Mouse (Mus musculus): Measurements from ENCODE around the gene Fam107b. TPM values are rescaled to one million over a fixed set of nuclear protein-coding genes. Genes with fewer than 3 reads are reported as not detected.

Fam107b gene
- polyA plus RNA-seq, 1 experiment = 84.5 TPM

DNA sequence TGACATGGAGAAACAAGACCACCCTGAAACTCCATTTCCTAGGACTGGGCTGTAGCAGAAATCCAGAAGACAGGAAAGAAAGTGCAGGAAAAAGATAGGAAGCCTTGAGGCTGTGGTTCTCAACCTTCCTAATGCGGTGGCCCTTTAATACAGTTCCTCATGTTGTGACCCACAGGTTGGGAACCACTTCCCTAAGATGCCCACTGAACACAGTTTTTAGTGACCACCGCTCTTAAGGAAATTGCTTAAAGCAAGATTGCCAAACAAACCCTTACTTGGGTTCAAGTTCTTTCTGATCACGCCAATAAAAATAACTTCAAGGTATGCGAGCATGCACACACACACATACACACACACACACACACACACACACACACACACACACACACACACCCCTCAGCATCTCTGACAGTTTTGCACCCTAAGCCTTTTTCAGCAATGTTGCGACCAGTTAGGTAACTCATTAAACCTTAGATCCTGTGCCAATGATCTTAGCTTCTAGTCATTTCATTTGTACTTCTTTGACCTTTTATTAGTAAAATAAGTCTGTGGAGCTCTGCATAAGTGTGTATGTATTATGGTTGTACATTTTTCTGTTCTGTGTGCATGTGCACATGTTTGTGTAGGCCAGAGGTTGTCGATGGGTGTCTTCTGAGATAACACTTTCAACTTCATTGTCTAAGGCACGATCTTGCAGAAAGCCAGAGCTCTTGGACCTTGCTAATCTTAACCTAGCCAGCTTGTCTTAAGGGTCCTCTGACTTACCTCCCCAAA is 53.1 kb downstream of the Fam107b start:
- TF ChIP-seq POLR2A (IDR thresholded peaks at IDR 0.05; ENCODE audit: insufficient read depth, low read depth, low read length) (no peak), CTCF (IDR thresholded peaks at IDR 0.05; ENCODE audit: insufficient read depth, low read depth, low read length) (no peak)
- no peak overlapping the region for H3K4me3 ChIP-seq (ENCODE audit: insufficient read depth, low read depth, low read length)
- WGBS = 95% methylated on average over 7 of the region's 7 CpGs
- no peak overlapping the region for H3K27ac ChIP-seq (ENCODE audit: insufficient read depth, low read depth, low read length)
- no peaks in the 10 kb centered on the region for H3K4me1 ChIP-seq (ENCODE audit: control insufficient read depth, insufficient read depth, low read length)

DNA sequence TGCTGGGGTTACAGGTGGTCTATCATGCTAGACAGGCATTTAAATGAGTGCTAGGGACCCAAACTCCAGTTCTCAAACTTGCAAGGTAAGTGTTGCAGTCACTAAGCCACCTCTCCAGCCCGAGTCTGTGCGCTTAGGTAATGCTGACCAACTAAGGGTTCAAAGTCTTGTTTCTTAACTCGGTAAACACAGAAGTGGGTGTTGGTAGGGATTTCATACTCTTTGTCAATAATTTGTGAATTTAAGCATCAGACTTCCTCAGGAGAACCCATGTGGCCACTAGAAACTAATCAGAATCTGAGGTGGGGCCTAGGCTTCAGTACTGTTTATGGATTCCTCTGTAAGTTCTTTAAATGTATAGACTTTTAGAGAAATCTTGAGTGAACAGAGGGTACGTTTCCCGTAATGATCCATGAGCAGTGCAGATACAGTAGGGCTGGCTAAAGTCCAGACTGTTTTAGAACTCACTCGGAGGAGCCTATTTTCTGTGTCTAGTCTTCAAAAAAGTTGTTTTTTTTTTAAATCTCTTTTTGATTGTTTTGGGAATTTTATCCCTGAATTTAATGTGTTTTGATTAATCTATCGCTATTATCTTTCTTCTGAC is 53.8 kb downstream of the Fam107b start:
- H3K4me3 ChIP-seq (ENCODE audit: insufficient read depth, low read depth, low read length) = no peak overlapping the region
- no peaks in the 10 kb centered on the region for H3K4me1 ChIP-seq (ENCODE audit: control insufficient read depth, insufficient read depth, low read length)
- no peak overlapping the region for H3K27ac ChIP-seq (ENCODE audit: insufficient read depth, low read depth, low read length)
- whole genome bisulfite sequencing = 94% methylated on average over 7 of the region's 7 CpGs
- no peak for TF ChIP-seq POLR2A (IDR thresholded peaks at IDR 0.05; ENCODE audit: insufficient read depth, low read depth, low read length)
- no peak for TF ChIP-seq CTCF (IDR thresholded peaks at IDR 0.05; ENCODE audit: insufficient read depth, low read depth, low read length)

DNA sequence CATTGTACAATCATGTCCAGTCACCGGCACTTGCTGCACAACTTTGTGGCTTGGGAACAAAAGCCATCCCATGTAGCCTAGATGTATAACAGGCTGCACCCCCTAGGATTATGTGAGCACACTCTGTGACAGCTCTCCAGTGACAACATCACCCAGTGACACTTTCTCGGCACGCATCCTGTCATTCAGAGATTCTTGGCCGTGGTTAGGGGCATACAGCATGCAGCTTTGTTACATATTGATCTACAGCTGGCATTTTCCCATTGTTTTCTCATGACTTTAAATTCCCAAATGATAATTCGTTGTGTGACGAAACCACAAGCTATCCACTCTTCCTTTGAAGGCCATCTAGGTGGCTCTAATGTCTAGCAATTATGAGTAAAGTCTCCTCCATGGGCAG is 58.8 kb downstream of the Fam107b start:
- 85% methylated on average over 6 of the region's 6 CpGs for WGBS
- Histone ChIP-seq H3K4me1 (ENCODE audit: control insufficient read depth, insufficient read depth, low read length) (no peaks in the 10 kb centered on the region), H3K4me3 (ENCODE audit: insufficient read depth, low read depth, low read length) (no peak overlapping the region), H3K27ac (ENCODE audit: insufficient read depth, low read depth, low read length) (no peak overlapping the region)
- TF ChIP-seq CTCF (IDR thresholded peaks at IDR 0.05; ENCODE audit: insufficient read depth, low read depth, low read length) (no peak), POLR2A (IDR thresholded peaks at IDR 0.05; ENCODE audit: insufficient read depth, low read depth, low read length) (no peak)

DNA sequence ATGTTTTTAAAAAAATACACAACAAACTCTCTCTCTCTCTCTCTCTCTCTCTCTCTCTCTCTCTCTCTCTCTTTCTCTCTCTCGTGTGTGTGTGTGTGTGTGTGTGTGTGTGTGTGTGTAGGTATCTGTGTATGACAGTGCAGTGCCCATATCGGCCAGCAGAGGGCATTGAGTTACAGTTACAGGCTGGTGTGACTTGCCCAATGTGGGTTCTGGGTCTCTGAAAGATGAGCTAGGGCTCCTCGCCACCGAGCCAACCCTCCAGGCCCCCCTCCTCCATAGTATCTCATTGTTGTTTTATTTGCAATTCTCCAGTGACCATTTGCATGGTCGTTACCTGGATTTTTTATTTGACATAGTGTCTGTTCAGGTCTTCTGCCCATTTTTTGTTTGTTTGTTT is 59.5 kb downstream of the Fam107b start:
- no peak overlapping the region for H3K4me3 ChIP-seq (ENCODE audit: insufficient read depth, low read depth, low read length)
- H3K4me1 ChIP-seq (ENCODE audit: control insufficient read depth, insufficient read depth, low read length) = no peaks in the 10 kb centered on the region
- WGBS = 91% methylated on average over 5 of the region's 5 CpGs
- no peak overlapping the region for H3K27ac ChIP-seq (ENCODE audit: insufficient read depth, low read depth, low read length)
- TF ChIP-seq CTCF (IDR thresholded peaks at IDR 0.05; ENCODE audit: insufficient read depth, low read depth, low read length) = no peak
- no peak for TF ChIP-seq POLR2A (IDR thresholded peaks at IDR 0.05; ENCODE audit: insufficient read depth, low read depth, low read length)

DNA sequence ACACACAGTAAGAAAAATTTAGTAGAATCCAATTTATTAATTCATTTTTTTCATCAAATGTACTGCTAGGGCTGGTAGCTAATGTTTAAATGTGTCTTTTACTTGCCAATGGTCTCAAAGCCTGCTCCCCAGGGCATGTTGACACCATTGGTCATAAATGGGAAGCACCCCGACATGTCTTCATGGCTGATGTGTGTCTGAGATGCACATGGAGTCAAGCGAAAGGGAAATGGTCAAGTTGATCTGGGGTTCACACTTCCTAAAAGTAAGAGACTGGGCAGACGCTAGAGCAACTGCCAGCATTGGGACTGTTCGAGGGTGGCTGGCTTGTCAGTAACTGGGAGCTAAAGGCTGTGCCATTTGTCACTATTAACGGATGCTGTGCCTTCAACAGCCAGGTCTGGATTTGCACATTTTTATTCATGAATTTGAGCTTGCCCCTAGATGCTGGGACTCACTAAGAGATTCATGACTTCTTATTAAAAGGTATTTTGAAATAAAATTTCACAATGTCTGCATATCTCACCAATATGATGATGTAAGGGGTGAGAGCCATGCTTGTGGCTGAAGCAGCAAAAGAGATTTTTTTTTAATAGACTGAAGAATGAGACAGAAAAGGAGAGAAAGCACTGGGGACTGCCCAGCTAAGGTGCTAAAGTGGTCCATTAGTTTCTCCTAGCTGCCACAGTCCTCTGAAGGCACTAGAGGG is 60.6 kb downstream of the Fam107b start:
- H3K4me1 ChIP-seq (ENCODE audit: control insufficient read depth, insufficient read depth, low read length) = no peaks in the 10 kb centered on the region
- TF ChIP-seq POLR2A (IDR thresholded peaks at IDR 0.05; ENCODE audit: insufficient read depth, low read depth, low read length) = no peak
- no peak for TF ChIP-seq CTCF (IDR thresholded peaks at IDR 0.05; ENCODE audit: insufficient read depth, low read depth, low read length)
- 87% methylated on average over 5 of the region's 5 CpGs for WGBS
- H3K4me3 ChIP-seq (ENCODE audit: insufficient read depth, low read depth, low read length) = no peak overlapping the region
- no peak overlapping the region for H3K27ac ChIP-seq (ENCODE audit: insufficient read depth, low read depth, low read length)

DNA sequence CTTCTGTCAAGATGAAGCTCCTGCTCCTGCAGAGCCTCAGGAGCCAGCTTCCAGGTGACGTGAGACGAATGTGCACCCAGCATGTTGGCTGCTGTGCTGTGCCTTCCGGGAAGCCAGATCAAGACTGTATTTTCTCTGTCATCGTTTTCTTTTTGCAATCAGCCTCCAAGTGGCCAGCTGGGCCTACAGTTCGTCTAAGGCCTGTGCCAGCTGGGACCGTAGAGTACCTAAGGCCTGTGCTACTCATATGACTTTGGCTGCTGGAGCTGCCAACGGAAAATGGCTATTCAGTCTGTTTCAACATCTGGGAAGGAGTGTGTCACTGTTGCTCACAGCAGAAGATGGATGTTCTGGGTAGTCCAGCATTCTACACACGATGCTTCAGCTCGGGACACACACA is 62.8 kb downstream of the Fam107b start:
- TF ChIP-seq CTCF (IDR thresholded peaks at IDR 0.05; ENCODE audit: insufficient read depth, low read depth, low read length) (no peak), POLR2A (IDR thresholded peaks at IDR 0.05; ENCODE audit: insufficient read depth, low read depth, low read length) (no peak)
- Histone ChIP-seq H3K27ac (ENCODE audit: insufficient read depth, low read depth, low read length) (no peak overlapping the region), H3K4me3 (ENCODE audit: insufficient read depth, low read depth, low read length) (no peak overlapping the region), H3K4me1 (ENCODE audit: control insufficient read depth, insufficient read depth, low read length) (no peaks in the 10 kb centered on the region)
- WGBS = 80% methylated on average over 9 of the region's 9 CpGs

DNA sequence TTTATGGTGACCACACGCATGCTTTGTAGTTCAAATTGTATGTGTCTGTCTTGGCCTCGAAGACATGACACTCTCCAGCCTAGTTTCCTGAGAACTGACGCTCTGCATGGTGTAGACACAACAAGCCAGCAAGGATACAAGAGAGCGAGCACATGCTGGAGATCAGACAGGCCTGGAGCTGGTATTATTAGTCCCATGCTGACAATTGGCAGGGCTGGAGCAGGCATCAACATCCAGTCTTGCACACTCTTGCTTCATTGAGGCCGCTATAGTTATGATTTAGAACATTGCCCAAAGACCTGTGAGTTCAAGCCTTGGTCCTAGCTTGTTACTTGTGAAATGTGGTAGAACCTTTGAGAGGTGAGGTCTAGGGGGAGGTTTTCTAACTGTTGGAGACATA is 66.5 kb downstream of the Fam107b start:
- TF ChIP-seq POLR2A (IDR thresholded peaks at IDR 0.05; ENCODE audit: insufficient read depth, low read depth, low read length) (no peak), CTCF (IDR thresholded peaks at IDR 0.05; ENCODE audit: insufficient read depth, low read depth, low read length) (no peak)
- H3K4me1 ChIP-seq (ENCODE audit: control insufficient read depth, insufficient read depth, low read length) = no peaks in the 10 kb centered on the region
- no peak overlapping the region for H3K4me3 ChIP-seq (ENCODE audit: insufficient read depth, low read depth, low read length)
- no peak overlapping the region for H3K27ac ChIP-seq (ENCODE audit: insufficient read depth, low read depth, low read length)
- 88% methylated on average over 5 of the region's 5 CpGs for WGBS

DNA sequence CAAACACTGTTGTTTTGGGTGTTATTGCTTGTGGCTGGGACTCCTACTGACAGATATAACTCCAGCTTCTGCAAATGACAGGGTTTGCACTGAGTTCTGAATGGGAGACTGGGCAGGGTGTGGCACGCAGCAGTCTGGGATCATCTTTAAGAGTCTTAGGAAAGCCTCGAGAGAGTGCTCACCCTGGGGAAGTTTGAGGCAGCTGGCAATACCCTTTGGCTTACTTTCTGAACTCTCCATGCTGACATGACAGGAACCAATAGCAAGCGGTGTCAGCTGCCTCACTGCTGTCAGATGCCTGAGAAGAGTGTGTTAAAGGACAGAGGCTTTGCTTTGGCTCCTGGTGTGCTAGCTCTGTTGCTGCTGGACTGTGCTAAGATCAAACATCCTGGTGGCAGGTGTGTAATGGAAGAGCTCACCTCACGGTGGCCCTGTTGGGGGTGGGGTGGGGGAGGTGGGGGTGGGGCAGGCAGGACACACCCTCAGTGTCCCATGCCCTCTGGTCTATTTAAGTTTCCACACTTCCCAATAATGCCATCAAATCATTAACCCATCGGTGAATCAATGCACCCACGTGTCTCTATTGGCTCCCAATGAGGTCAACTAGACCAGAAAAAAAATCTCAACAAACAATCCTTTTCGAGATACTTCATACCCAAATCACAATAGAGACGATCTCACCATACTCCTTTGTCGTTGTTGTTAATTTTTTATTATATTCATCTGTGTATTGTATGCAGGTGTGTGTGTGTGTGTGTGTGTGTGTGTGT is 70.9 kb downstream of the Fam107b start:
- no peak overlapping the region for H3K4me3 ChIP-seq (ENCODE audit: insufficient read depth, low read depth, low read length)
- no peak for TF ChIP-seq POLR2A (IDR thresholded peaks at IDR 0.05; ENCODE audit: insufficient read depth, low read depth, low read length)
- no peak for TF ChIP-seq CTCF (IDR thresholded peaks at IDR 0.05; ENCODE audit: insufficient read depth, low read depth, low read length)
- WGBS = 78% methylated on average over 9 of the region's 9 CpGs
- no peaks in the 10 kb centered on the region for H3K4me1 ChIP-seq (ENCODE audit: control insufficient read depth, insufficient read depth, low read length)
- H3K27ac ChIP-seq (ENCODE audit: insufficient read depth, low read depth, low read length) = no peak overlapping the region
